Mouse (Mus musculus) embryonic facial prominence, embryonic 14.5 days (tissue): Measurements from ENCODE around the gene Ppp1r16b. TPM values are rescaled to one million over a fixed set of nuclear protein-coding genes. Genes with fewer than 3 reads are reported as not detected.

Experiments used
- ATAC-seq: fragments of 200-750 bp; cut with Nextera tagmentation; 2 replicates; pipeline ENCODE4 v1.8.0; 2017; ENCODE audit warnings: low read depth, moderate number of reproducible peaks, moderate TSS enrichment
- DNase-seq: peaks from one replicate; pipeline ENCODE4 v3.0.0-alpha.2; 2015; ENCODE audit warnings: low spot score
- H3K27ac ChIP-seq: fragments of 300-500 bp; sonication (generic); replicated peaks from 2 replicates; pipeline ENCODE4 v1.5.1; 2014; ENCODE audit warnings: low read depth, mild to moderate bottlenecking, low read length, moderate library complexity
- H3K27me3 ChIP-seq: fragments of 300-500 bp; sonication (generic); replicated peaks from 2 replicates; pipeline ENCODE4 v1.6.1; 2014; ENCODE audit warnings: low read length; ENCODE audit not compliant: control insufficient read depth, insufficient read depth
- H3K36me3 ChIP-seq: fragments of 300-500 bp; sonication (generic); 2 replicates; pipeline ENCODE4 v1.6.1; 2014; ENCODE audit warnings: low read length, mixed read lengths; ENCODE audit not compliant: control insufficient read depth, insufficient read depth
- H3K4me1 ChIP-seq: fragments of 300-500 bp; sonication (generic); 2 replicates; pipeline ENCODE4 v1.6.1; 2014; ENCODE audit warnings: antibody characterized with exemption, low read length; ENCODE audit not compliant: control insufficient read depth, insufficient read depth
- H3K4me2 ChIP-seq: fragments of 300-500 bp; sonication (generic); 2 replicates; pipeline ENCODE4 v1.6.1; 2014; ENCODE audit warnings: low read depth, mild to moderate bottlenecking, low read length, moderate library complexity, mixed read lengths
- H3K4me3 ChIP-seq: fragments of 300-500 bp; sonication (generic); 2 replicates; pipeline ENCODE4 v1.5.1; 2014; ENCODE audit warnings: low read depth, mild to moderate bottlenecking, low read length
- H3K9ac ChIP-seq: fragments of 300-500 bp; sonication (generic); 2 replicates; pipeline ENCODE4 v1.6.1; 2014; ENCODE audit warnings: low read depth, mild to moderate bottlenecking, low read length, moderate library complexity, mixed read lengths
- H3K9me3 ChIP-seq: fragments of 300-500 bp; sonication (generic); 2 replicates; pipeline ENCODE4 v1.6.1; 2016; ENCODE audit warnings: low read length; ENCODE audit not compliant: control insufficient read depth
- WGBS: fragments of 180-500 bp; shearing (Covaris S2); extraction: QIAGEN DNeasy Blood & Tissue Kit; methylation state at CpG from one replicate; pipeline ENCODE4 v1.1.7; 2014; 5-methylcytosine and 5-hydroxymethylcytosine counted together
- polyA plus RNA-seq: library from polyadenylated mRNA; unstranded; fragments of >200 nt; fragmentation: Nextera tagmentation; extraction: Ambion mirVana; gene quantifications from 2 replicates; pipeline ENCODE4 v1.2.1, GENCODE M21; 2014

Ppp1r16b gene
- polyA plus RNA-seq, 1 experiment from 2014 or later: 4.3 TPM

GRCm38 (mm10) chr2:158778349-158778748 lies 113.2 kb downstream of the Ppp1r16b start:
- no peak for ATAC-seq
- no peak overlapping the region for H3K4me3 ChIP-seq
- peaks cover 46% of the 10 kb centered on the region for H3K36me3 ChIP-seq
- no peaks in the 10 kb centered on the region for H3K9me3 ChIP-seq
- DNase-seq: peak; percentile 37
- H3K27ac ChIP-seq: no peak overlapping the region
- peaks cover 20% of the 10 kb centered on the region for H3K4me1 ChIP-seq
- no peak overlapping the region for H3K4me2 ChIP-seq
- WGBS: 65% methylated on average over 7 of the region's 7 CpGs
- H3K9ac ChIP-seq: no peak overlapping the region
- no peaks in the 10 kb centered on the region for H3K27me3 ChIP-seq

GRCm38 (mm10) chr2:158781126-158781525 lies 115.9 kb downstream of the Ppp1r16b start:
- 97% methylated on average over 7 of the region's 7 CpGs for WGBS
- ATAC-seq: no peak
- H3K36me3 ChIP-seq: peaks cover 68% of the 10 kb centered on the region

DNA sequence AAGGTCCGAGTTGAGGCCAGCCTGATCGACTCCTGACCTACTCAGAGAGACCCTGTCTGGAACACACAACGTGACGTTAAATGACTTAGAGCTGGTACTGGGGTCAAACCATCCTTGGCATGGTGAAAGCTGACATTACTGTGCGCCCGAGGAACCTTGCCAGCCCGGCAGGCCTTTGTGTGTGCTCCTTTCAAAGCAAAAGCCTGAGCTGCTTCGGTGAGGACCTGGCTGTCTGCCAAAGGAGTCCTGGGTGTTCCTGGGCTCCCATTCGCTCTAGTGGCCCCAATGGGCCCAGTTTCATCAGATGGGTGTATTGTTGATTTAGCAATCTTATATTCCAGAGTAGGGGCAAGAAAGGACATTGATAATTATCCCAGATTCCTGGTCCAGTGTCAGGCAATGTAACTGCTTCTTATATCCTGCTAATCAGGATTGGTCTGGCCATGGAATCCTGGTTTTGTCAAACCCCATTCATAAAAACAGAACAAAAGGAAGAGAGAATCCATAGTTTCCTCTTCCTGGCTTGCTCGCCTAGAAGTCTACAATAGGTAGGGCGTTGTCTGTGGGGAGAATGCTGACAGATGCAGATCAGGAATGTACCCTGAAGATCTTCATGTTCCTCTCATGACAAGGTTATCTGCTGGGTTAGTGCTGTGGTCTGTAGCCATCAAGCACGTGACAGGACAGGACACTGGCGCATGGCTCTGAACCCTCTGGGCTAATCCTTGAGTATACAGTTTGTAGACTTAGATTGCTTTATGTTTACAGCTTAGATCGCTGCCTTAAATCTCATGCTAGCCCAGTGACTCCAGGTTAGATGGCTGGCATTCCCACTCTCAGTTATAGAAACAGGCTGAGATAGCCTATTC lies 122.0 kb downstream of the Ppp1r16b start:
- ATAC-seq (no peak), DNase-seq (no peak)
- 84% methylated on average over 14 of the region's 14 CpGs for WGBS
- Histone ChIP-seq H3K27me3 (no peaks in the 10 kb centered on the region), H3K9me3 (no peaks in the 10 kb centered on the region), H3K4me2 (no peak overlapping the region), H3K4me1 (no peaks in the 10 kb centered on the region), H3K27ac (no peak overlapping the region), H3K36me3 (peaks cover 38% of the 10 kb centered on the region), H3K4me3 (no peak overlapping the region), H3K9ac (no peak overlapping the region)

More at GRCm38 (mm10) chr2:158781126-158781525, 115.9 kb downstream of the Ppp1r16b start:
- no peaks in the 10 kb centered on the region for H3K9me3 ChIP-seq
- no peak overlapping the region for H3K4me3 ChIP-seq
- H3K27me3 ChIP-seq: no peaks in the 10 kb centered on the region
- no peak overlapping the region for H3K9ac ChIP-seq
- no peak overlapping the region for H3K27ac ChIP-seq
- H3K4me1 ChIP-seq: peaks cover 20% of the 10 kb centered on the region
- DNase-seq: no peak
- H3K4me2 ChIP-seq: no peak overlapping the region

DNA sequence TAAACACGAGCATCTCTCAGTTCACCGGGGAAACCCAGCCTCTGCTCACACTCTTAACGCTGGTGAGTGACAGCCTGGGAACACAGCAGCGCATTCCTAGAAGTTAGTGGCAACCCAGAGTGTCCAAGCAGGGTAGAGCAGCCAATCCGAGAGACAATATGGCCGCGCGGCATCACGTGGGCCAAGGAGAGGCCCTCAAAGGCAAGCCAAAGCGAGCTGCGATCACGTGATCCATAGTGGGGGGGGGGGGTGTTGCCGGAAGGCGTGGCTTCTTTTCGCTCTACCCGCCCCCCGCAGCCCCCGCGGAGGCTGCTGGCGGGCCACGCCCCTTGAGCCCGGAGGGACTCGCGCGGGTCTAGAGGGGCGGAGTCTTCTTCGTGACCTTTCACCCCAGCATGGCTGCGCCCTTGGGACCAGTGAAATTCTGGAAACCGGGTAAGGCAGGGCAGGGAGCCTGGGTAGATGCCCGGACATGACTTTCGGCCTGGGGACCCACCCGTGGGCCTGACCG lies 129.4 kb downstream of the Ppp1r16b start, which contains the start of gene Dhx35:
Gene Dhx35 (plus strand): TSS at position 314 of the 511 bp plus-strand sequence.
- ATAC-seq: peak; percentile 100
- Histone ChIP-seq H3K27ac (peak within 1 kb of the TSS; percentile 83), H3K27me3 (no peaks in the 10 kb centered on the region), H3K4me1 (peaks cover 5% of the 10 kb centered on the region; the same call in 1 of the 2 replicates), H3K4me3 (peak within 1 kb of the TSS; percentile 76), H3K36me3 (no peaks in the 10 kb centered on the region), H3K9me3 (no peaks in the 10 kb centered on the region), H3K4me2 (peak within 1 kb of the TSS; percentile 79), H3K9ac (peak within 1 kb of the TSS; percentile 73)
- DNase-seq: peak; percentile 98
- WGBS: under 1% methylated on average over 17 of the region's 33 CpGs

DNA sequence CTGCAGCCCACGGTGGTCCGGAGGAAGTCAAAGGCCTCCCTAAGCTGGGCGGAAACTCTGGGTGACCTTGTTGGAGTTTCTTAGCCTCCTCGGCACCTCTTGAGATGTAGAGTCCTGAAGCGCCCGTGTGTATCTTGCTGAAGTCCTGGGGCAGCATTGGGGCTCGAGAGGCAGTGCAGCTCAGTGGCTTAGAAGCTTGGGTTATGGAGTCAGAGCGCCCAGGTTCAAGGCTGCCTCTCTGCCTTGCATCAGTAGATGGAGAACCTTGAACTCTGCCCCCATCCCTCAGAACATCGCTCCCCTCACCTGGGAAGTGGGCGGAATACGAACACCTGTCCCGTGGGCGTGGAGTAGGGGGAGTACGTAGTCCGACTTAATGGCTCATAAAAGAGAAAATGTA lies 129.8 kb downstream of the Ppp1r16b start:
- no peak for ATAC-seq
- peak overlapping the region; percentile 70 for H3K27ac ChIP-seq

DNA sequence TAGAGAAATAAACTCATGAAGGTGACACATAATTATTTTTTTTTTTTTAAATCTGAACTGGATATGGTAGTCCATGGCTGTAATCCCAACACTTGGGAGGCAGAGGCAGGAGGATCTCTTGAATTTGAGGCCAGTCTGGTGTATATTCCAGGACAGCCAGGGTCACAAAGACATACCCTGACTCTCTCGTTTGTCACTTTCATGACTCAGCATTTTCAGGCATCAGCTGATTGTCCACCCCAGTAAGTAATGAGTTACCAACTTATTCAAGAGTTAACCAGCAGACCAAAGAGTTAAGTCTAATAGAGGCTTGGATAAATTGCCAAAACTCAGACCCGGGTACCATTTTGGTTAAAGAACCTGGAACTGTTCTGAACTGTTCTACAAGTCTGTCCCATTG lies 130.7 kb downstream of the Ppp1r16b start:
- WGBS: 89% methylated on average over 2 of the region's 2 CpGs
- no peak overlapping the region for H3K9ac ChIP-seq

More for the DNA sequence above, 129.8 kb downstream of the Ppp1r16b start:
- Histone ChIP-seq H3K4me2 (peak overlapping the region; percentile 79), H3K9me3 (no peaks in the 10 kb centered on the region), H3K9ac (peak overlapping the region; percentile 73), H3K4me3 (peak overlapping the region; percentile 76), H3K27me3 (no peaks in the 10 kb centered on the region), H3K36me3 (no peaks in the 10 kb centered on the region), H3K4me1 (peaks cover 5% of the 10 kb centered on the region; the same call in 1 of the 2 replicates)
- no peak for DNase-seq
- WGBS: 13% methylated on average over 13 of the region's 15 CpGs

GRCm38 (mm10) chr2:158799328-158799727 lies 134.1 kb downstream of the Ppp1r16b start:
- 37% methylated on average over 4 of the region's 4 CpGs for WGBS
- Histone ChIP-seq H3K9ac (no peak overlapping the region), H3K27ac (peak overlapping the region; percentile 48; the same call in 1 of the 2 replicates), H3K9me3 (no peaks in the 10 kb centered on the region), H3K27me3 (no peaks in the 10 kb centered on the region), H3K4me3 (no peak overlapping the region), H3K36me3 (peaks cover 27% of the 10 kb centered on the region), H3K4me2 (no peak overlapping the region), H3K4me1 (peaks cover 5% of the 10 kb centered on the region; the same call in 1 of the 2 replicates)
- DNase-seq: peak; percentile 78
- peak; percentile 13; the same call in 1 of the 2 replicates for ATAC-seq

More for the DNA sequence above, 130.7 kb downstream of the Ppp1r16b start:
- Histone ChIP-seq H3K4me1 (peaks cover 5% of the 10 kb centered on the region; the same call in 1 of the 2 replicates), H3K4me2 (no peak overlapping the region), H3K27ac (no peak overlapping the region), H3K36me3 (peaks cover 3% of the 10 kb centered on the region; the same call in 1 of the 2 replicates), H3K9me3 (no peaks in the 10 kb centered on the region), H3K27me3 (no peaks in the 10 kb centered on the region), H3K4me3 (no peak overlapping the region)
- ATAC-seq (no peak), DNase-seq (no peak)

DNA sequence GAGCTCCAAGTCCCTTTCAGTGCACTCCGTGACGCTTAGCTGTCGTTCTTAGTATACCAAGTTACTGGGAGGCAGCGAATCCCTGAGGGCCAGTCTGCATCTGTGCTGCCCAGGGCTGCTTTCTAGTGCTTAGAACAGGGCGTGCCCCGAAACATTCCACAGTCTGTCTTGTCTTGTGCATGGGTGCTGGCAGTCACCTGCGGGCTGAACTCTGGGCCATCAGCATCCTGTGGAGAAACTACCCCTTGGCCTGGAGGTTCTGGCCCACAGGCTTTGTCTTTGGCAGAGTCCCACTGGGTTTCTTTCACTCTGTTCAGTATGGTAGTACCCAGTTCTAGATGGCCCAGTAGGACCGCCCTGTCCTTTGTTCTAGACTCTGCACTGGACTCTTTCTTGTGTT lies 135.6 kb downstream of the Ppp1r16b start:
- no peak for DNase-seq
- Histone ChIP-seq H3K4me3 (no peak overlapping the region), H3K9ac (no peak overlapping the region), H3K9me3 (no peaks in the 10 kb centered on the region), H3K4me2 (no peak overlapping the region), H3K4me1 (no peaks in the 10 kb centered on the region; the same call in 1 of the 2 replicates), H3K27ac (no peak overlapping the region), H3K36me3 (peaks cover 32% of the 10 kb centered on the region), H3K27me3 (no peaks in the 10 kb centered on the region)
- 96% methylated on average over 8 of the region's 8 CpGs for WGBS
- no peak for ATAC-seq
